Mouse (Mus musculus) gastrocnemius, postnatal 4 days (tissue): ENCODE results near the gene Enox1. TPM values are rescaled to one million over a fixed set of nuclear protein-coding genes. Genes with fewer than 3 reads are reported as not detected.

Experiments
- DNase-seq, 2 experiments: peaks; one replicate each; pipeline ENCODE4 v3.0.0; 2021 to 2022; ENCODE audit warnings: low spot score in 2 of 2, mixed read lengths in 2 of 2
- total RNA-seq, 2 experiments: library from RNA; stranded (reverse); gene quantifications; 2 replicates each; pipeline ENCODE4 v1.2.3; 2021

Gene Enox1
- total RNA-seq, 2 experiments from 2014 or later: 14.3 to 17.3 TPM

DNA sequence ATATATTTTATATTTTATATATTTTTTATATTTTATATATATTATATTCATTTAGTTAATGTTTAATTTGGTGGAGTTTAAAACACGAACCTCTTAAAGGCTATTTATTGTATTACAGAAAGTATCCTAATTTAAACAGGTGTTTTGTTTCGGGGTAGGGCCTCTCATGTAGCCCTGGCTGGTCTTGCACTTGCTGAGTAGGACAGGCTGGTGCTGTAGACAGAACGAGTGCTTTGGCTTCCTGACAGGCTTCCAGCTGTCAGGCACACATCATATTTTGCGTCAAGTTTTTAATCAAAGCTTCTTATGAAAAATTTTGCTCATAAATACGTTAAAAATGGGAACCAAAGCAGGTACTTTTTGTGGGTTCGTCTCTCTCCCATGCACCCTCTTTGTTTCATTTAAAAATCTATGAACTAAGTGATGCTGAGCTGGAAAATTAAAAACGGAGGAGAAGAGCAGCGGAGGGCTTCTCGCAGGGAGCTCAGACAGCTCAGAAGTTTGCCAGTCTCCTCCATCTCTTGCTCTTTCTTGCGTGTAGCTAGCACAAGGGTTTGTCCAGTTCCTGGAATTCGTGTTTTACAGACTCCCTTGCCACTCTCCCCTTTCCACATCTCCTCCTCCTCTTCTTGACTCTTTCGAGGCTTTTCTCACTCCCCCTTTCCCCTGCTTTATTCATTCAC is 115.8 kb downstream of the Enox1 start:
- no peak for DNase-seq

DNA sequence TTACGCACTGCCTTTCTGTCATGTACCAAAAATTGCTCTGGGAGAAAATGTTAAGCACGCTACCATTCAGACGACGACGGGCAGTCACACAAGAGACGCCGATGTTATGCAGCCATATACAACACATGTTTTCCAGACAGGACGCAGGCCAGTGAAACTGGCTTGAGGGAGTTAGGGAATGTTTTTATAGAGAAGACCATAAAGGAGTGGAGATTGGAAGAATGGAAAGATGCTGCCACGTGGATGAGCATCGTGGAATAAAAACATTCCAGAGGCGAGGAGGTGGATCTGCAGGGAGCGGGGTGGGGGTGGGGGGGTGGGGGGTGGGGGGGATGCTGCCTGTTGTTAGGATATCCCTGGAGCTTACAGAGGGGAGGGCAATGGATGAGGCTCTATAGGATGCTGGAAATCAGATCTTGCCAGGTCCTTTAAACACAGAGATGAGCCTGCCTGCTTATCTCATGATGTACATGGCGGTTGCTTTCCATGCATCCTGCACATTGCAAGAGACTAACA is 116.4 kb downstream of the Enox1 start:
- DNase-seq: no peak

DNA sequence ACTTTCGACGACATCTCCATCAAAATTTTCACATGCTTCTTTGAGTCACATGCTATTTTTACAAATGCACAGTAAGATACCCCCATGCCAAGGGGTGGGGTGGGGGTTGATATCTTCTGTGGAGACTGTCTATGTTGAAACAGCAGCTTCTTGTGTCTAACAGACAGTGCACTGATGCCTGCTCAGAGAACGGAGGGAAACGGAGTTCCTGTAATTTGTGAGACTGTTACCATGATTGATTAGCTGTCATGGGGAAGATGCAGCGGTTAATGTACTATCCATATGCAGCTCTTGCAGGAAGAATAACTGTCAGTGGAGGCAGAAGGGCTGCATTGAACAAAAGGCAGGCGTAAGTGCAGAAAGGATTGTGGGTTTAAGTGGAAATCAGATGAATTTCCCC is 117.2 kb downstream of the Enox1 start:
- DNase-seq: no peak

- DNase-seq: no peak
Measured at GRCm38 (mm10) chr14:77275607-77276006, 119.0 kb downstream of the Enox1 start.

- DNase-seq: no peak
Measured at GRCm38 (mm10) chr14:77279143-77279542, 122.6 kb downstream of the Enox1 start.

GRCm38 (mm10) chr14:77280454-77280853 is 123.9 kb downstream of the Enox1 start:
- DNase-seq: no peak

- DNase-seq: no peak
Measured at GRCm38 (mm10) chr14:77280893-77281292, 124.3 kb downstream of the Enox1 start.

- no peak for DNase-seq
Measured at GRCm38 (mm10) chr14:77283939-77284338, 127.4 kb downstream of the Enox1 start.

GRCm38 (mm10) chr14:77285453-77285852 is 128.9 kb downstream of the Enox1 start:
- no peak for DNase-seq

GRCm38 (mm10) chr14:77291756-77292155 is 135.2 kb downstream of the Enox1 start:
- no peak for DNase-seq

DNA sequence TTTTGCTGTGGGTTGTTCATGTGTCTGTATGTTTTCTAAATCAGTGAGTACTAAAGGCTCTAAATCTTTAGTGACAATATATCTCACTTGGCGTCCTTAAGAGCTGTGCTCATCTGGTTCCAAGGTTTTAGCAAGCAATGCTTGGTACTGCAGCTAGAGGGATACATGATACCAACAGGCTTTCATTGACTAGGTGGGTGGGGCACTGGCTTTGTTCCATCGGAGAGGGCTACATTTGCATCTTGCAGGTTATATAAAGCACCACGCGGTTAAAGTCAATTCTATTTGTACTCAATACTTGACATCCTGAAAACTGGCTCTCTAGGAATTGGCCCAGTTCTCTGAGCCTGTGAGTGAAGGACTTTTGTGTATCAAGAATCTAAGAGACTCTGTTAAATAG is 140.5 kb downstream of the Enox1 start:
- no peak for DNase-seq

DNA sequence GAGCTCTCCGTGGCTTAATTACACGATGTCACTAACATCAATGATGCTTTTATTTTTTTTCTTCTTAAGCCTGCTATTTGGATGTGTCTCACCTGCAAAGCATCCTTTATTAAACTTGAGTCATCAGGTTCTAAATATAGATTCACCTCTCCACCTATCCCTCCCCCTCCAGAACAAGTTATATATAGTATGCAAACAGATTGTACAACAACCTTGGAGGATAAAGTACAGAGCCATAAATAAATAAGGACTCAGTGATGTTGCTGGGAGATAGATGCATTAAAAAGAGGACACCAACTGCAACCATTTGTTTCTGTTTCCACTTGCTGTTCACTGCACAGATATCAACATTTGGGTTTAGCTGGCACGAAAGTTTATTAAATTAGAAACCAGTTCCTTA is 141.8 kb downstream of the Enox1 start:
- DNase-seq: no peak

GRCm38 (mm10) chr14:77309571-77309970 is 153.0 kb downstream of the Enox1 start:
- DNase-seq: peak; percentile 21 to 48

- DNase-seq: no peak
Measured at GRCm38 (mm10) chr14:77311456-77311855, 154.9 kb downstream of the Enox1 start.

- no peak for DNase-seq
Measured at GRCm38 (mm10) chr14:77319396-77319795, 162.8 kb downstream of the Enox1 start.

DNA sequence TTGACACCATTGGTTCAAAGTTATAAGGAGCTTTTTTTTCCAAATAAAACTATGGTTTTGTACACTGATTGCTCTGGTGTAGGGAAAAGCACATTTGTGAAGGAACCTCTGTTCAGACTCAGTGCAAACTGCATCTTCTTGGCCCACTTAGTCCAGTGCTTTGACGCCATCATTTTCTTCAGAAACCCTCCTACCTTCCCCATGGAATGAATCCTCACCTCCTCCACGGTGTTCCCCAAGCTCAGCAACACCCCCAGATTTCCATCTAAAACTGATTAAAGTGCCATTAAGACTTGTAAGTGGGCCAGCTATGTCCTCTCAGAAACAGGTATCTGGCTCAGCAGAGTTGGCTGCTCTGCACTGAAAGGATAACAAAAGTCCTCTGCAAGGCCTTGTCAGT is 167.8 kb downstream of the Enox1 start:
- DNase-seq: no peak

DNA sequence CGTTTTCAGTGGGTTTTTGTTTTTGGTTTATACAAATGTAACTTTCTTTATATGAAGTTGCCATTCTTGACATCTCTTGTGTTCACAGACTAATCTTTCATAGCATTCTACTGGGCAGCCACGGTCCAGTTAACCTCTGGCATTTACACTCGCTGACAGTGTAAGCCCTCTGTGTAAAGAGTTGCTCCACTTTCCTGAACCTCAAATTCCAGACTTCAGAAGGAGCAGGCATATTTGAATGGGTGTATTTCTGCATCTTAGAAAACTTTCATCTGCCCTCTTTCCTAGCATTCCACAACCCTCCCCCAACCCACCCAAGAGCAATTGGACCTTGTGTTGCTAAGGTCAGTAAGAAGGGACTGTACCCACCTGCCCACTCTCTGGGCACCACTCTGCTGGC is 171.1 kb downstream of the Enox1 start:
- DNase-seq: no peak

DNA sequence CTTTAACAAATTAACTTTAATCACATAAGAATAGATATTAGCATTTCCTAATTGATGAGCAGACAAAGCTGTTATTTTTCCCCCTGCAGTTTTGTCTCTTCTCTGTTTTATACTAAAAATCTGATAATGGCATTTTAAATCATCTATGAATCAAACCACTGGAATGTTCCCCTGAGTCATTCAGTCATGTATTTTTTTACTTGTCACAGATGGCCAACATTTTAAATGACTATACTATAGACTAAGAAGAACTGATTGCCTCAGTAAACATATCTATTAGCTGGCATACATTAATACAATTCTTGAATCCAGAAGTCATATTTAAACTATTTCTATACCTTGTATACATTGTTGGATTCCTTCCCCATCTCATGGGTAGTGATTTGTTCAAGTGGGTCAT is 173.2 kb downstream of the Enox1 start:
- DNase-seq: no peak

GRCm38 (mm10) chr14:77343662-77344340 is 187.2 kb downstream of the Enox1 start:
- no peak for DNase-seq

GRCm38 (mm10) chr14:77346296-77346695 is 189.7 kb downstream of the Enox1 start:
- DNase-seq: peak in 1 of 2 experiments; percentile 31

DNA sequence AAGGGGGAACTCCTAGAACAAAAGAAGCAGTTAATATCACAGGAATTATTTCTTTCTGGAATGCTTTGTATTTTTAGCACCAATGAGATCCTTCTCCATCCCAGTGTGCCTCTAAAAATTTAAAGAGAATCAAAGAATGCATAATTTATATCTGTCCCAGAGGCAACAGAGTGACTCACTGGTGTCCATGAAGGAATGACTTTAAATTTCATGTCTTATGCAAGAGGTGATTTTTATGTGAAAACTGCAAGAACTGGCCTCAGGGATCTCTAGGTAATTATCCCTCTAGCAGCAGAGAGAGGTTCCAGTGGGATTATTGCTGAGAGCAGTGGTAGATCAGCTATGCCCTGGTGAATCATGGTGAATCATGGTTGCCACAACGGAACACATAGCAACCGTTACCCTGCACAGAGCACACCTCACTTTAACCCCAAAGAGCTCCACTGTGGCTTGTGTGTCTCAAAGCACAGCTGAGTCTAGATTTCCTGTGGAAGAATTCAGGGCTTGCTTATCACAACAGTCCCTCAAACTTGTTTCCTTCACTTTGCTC is 195.3 kb downstream of the Enox1 start:
- no peak for DNase-seq

GRCm38 (mm10) chr14:77362662-77363061 is 206.1 kb downstream of the Enox1 start:
- no peak for DNase-seq
